Mouse (Mus musculus): ENCODE data around the gene Kctd6. TPM values are rescaled to one million over a fixed set of nuclear protein-coding genes. Genes with fewer than 3 reads are reported as not detected.

Kctd6 gene
- 14.9 TPM for polyA plus RNA-seq (2017; shearing (Covaris generic))

DNA sequence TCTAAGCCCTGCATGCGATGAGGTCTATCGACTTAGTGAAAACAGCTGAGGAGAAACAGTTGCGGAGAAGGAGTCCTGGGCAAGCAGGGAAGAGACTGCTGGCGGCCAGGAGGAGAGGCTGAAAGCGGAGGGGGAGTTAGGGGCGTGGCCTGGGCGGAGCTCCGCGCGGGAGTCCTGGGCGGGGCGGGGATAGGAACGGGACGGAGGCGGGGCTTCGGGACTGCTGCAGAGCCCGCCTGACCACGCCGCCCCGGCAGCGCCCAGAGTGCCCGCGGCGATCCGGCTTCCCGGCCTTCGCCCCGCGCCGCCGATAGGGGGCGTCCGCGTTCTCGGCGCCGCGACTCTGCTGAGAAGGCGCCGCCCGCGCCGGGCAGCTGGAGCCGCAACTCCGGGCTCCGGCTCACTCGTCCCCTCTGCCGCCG, at the start of gene Kctd6:
Gene Kctd6, plus strand, starts transcription at position 338 of the 422 bp plus-strand sequence.

DNA sequence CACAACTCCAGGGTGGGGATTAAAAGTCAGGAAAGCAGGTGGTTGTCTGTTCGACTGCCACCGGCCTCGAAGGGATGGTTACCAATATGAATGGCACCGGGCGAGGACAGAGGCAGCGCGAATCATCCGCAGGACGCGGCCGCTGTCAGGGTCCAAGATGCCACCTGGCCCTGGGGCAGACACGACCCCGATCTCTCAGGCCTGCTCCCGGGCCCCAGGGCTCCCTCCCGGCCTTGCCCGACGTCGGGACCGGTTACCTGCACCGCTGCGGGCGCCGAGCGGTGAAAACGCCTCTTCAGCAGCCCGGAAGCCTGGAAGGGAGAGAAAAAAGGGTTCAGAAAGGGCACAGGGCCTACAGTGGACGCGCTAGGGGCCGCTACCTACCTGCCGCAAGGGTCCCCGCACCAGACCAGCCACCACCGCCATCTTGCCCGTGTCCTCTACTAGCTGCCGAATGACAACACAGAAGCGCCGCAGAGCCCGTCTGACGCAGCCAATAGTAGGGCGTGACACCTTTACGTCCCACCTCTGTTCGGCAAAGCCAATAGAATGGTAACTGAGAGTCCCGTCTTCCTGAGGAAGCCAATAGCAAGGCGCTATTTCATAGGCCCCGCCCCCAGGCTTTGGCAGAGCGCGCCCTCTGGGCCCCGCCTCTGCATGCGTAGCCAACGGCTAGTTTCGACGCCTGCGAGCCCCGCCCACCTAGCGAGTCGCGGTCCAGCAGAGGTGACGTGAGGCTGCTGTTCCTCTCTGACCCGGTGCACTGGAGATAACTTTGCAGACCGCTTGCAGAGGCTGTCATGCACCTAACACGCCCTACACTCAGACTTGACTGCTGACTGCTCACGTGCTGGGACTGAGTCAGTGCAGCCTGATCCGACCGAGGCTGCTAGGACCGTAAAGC, 41.2 kb upstream of the Kctd6 start, which contains the start of gene Pdhb:
Gene Pdhb, minus strand, starts transcription at position 519 of the 904 bp plus-strand sequence.

DNA sequence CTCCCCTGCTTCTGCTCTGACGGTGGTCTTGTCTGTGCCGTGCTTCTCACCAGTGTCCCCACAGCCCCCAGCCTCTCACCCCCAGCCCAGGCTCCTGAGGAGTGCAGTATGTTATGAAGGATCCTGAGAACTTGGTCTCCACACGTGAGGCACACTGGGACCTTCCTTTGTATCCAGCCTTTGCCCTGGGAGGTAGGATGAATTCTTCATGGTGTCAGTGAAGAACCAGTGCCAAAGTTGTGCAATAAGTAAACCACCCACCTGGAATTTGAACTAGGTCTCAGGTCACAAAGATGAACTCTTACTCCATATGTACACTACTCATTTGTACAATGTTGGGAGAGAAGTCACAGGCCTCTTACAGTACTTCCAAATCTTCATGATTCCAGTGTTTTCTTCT, 45.2 kb downstream of the Kctd6 start, which contains the start of gene Acox2:
Gene Acox2, minus strand, starts transcription at position 188 of the 400 bp plus-strand sequence.

Other genes starting within 250 kb of the Kctd6 start
- gene Dnase1l3, start 219.6 kb upstream of the Kctd6 start, polyA plus RNA-seq (2017; shearing (Covaris generic)), result 0.25 TPM
- gene Abhd6, start 211.2 kb upstream of the Kctd6 start, polyA plus RNA-seq (2017; shearing (Covaris generic)), result 21.7 TPM
- 46.0 TPM for gene Rpp14, start 133.8 kb upstream of the Kctd6 start, polyA plus RNA-seq (2017; shearing (Covaris generic))
- 68.0 TPM for gene Pxk, start 115.9 kb upstream of the Kctd6 start, polyA plus RNA-seq (2017; shearing (Covaris generic))
- 181 TPM for gene Pdhb, start 41.1 kb upstream of the Kctd6 start, polyA plus RNA-seq (2017; shearing (Covaris generic))
- gene Acox2, start 45.2 kb downstream of the Kctd6 start, polyA plus RNA-seq (2017; shearing (Covaris generic)), result not detected
- not detected for gene Fam107a, start 103.9 kb downstream of the Kctd6 start, polyA plus RNA-seq (2017; shearing (Covaris generic))
- gene Oit1, start 164.6 kb downstream of the Kctd6 start, polyA plus RNA-seq (2017; shearing (Covaris generic)), result not detected